Mouse (Mus musculus) lung, postnatal 25 days (tissue): ENCODE measurements around the gene Fam53b.
A peak's percentile ranks its signal among the peaks of the same experiment; 100 is the strongest.

Source experiments
- DNase-seq: peaks from one replicate; pipeline ENCODE4 v3.0.0; 2022; ENCODE audit warnings: low spot score

Gene Fam53b

GRCm38 (mm10) chr7:132765629-132766186 is 48.0 kb downstream of the Fam53b start:
- DNase-seq: no peak

- no peak for DNase-seq
Measured at GRCm38 (mm10) chr7:132764896-132765491, 48.7 kb downstream of the Fam53b start.

GRCm38 (mm10) chr7:132764314-132764713 is 49.4 kb downstream of the Fam53b start:
- DNase-seq: no peak

GRCm38 (mm10) chr7:132763911-132764310 is 49.8 kb downstream of the Fam53b start:
- no peak for DNase-seq

DNA sequence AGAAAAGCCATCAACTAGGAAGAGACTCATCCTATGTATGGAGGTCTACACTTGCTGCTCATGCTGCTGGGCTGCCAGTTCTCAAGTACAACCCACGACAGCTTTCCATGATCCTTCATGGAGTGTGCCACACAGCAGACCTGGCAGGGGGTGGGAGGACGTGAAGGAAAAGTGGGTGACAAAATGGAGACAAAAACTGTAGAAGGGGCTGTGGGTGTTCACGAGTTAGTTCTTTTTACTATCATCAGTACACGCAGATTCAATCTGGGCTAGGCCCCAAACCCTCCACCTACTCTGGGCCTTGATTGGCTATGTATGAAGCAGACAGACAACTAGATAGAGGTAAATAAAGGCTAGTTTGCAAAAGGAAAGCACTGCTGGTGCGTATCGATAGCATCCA is 50.3 kb downstream of the Fam53b start:
- no peak for DNase-seq

DNA sequence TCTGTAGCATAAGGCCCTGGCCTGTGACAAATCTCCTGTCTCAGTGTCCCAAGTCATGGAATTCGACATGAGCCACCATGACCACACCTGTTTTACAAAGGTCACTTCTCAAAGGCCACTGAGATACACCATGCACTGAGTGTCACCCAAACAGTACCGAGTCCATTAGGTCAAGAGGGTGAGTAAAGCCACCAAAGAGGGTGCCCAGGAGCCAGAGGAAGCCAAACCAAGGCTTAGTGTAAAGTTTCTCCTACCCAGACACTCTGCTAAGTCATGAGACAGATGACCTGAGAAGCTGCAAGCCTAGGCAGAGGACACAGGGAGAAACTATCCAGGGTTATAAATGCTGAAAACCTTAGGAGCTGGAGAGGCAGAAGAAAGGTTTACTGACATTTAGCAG is 52.3 kb downstream of the Fam53b start:
- no peak for DNase-seq

GRCm38 (mm10) chr7:132760589-132761180 is 53.0 kb downstream of the Fam53b start:
- DNase-seq: no peak

GRCm38 (mm10) chr7:132759926-132760325 is 53.8 kb downstream of the Fam53b start:
- DNase-seq: no peak

DNA sequence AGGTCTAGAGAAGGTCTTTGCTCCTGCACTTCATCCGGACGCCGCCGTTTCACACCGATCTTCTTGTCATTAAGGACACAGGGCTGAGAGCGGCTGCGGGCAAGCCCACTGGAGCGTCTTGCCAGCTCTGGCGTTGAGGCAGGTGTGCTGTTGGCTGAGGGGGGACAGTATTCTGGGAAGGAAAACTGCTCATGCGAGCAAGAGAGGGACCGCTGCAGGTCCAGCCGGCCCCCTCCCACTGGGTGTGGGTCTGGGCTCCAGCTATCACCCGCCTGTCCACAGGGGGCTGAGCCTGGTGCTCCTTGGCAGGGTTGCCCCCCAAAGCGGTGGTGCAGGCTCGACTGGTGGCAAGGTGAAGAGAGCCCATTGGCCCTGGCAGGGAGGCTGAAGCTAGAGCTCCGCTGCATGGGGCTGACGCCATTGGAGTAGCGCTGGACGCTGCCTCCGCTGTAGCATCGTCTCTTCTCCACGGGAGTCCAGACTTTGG is 54.2 kb downstream of the Fam53b start:
- no peak for DNase-seq

DNA sequence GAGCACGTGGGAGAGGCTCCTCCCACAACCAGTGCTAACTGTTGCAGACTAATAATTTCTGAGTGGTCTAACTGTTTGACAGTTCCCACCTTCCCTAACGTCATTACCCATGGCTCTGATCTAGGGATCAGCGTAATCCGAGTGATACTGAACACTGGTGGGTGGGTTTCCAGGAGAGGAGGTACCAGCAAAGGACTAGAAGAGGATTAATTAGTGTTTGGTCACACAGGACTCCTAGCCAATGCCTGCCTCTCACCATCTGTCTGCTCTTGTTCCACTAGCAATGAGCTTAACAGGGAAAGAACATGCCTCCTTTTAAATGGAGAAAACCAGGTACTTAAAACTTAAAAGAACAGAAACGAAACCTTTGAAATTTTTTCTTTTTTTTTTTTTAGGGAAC is 54.8 kb downstream of the Fam53b start:
- DNase-seq: no peak

DNA sequence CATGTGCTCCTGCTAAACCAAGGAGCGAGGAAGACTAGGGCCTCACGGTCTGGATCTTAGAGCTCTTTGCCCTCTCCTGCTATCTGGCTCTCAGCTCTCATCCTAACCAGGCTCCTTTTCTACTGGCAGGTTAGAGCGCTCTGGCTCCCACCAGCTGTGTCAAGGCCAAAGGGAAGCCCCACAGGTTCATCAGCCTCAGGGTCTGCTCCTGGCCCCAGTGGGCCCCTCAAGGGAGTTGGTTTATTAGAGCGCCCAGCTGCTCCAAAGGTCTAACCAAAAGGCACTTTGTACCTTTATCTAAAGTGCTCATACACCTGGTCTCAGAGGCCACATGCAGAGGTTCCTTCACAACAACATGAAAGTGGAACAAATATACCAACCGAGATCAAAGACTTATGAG is 57.4 kb downstream of the Fam53b start:
- no peak for DNase-seq

GRCm38 (mm10) chr7:132754389-132754750 is 59.3 kb downstream of the Fam53b start:
- DNase-seq: no peak

DNA sequence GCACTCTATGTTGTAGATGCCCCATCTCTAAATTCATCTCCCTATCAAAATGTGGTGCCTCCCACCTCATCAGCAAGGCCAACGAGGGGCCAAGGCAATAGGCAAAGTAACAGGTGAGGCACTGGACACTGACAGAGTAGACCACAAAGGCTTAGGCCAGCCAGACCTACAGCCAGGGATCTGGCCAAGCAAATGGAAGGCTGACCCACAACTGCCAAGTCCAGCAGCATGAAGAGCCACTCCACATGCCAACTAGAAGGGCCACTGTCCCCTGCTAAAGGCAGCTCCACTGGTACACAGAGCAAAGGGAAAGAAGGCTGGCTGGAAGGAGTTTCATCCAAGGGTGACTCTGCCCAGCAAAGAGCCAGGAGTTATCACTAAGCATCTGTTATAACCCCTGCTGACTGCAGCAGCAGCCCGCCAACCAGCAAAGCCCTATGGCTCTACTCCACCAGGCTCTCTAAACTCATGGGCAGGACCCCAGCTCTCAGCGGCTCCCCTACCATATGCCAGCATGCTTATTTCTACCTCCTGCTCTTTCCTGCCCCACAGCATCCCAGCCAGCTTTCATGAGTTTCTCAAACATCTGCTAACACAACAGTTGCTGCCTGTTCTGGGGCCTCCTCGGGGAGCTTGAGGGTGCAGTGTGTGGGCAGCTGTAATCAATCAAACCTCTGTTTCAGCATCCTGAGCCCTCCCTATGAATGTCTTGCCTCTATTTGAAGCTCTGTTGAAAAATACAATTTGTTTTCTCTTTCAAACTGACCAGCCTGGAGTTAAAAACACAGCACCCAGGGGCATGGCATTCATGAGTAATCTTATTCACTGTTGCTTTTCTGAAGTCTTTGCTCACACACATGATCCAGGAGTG is 59.9 kb downstream of the Fam53b start:
- no peak for DNase-seq

- no peak for DNase-seq
Measured at GRCm38 (mm10) chr7:132751716-132752115, 62.0 kb downstream of the Fam53b start.

- no peak for DNase-seq
Measured at GRCm38 (mm10) chr7:132749504-132749903, 64.2 kb downstream of the Fam53b start.

DNA sequence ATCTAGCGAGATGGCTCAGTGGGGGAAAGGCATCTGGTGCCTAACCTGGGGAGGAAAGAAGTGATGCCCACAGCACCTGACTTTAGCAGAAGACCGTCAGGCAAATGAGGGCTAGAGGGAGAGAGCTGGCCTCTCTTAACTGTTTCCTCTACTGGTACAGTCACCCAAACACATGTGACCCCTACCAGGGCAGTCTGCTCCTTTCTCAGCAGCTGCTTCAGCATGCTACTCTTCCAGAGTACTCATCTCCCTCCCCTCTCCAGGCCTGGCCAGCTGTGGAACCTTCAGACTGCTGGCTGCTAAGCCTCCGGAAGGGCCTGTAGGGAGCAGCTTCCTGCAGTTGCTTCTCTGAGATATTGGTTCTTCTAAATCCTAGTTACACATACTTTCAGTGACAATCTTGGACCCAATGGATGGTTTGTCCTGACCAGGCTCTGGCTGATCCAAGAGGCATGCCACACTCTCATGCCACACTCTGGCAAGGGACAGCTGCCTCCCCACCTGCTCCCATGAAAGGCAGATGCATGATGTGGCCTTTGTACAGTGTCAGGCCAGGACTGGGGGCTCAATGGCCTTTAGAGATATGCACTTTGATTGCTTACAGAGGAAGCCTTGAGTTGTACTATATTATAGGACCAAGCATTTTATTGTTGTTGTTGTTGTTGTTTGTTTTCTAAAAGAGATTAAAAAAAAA is 65.5 kb downstream of the Fam53b start:
- DNase-seq: no peak

DNA sequence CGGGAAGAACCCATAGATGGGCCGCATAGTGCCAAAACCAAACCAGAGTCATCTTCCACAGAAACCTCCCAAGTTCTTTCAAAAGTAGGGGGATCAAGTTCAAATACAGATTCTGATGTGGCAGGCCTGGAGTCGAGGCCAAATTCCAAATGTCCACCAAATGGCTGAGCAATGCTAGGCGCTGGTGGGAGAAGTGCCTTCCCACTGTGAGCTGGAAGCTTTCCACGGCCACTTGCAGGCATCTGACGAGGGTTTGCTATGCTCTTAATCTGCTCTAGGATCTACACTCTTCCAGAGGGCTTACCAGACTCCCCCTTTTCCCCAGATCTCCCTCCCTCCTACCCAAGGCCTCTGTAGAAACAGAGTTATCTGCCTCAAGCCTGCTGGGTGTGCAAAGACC is 66.6 kb downstream of the Fam53b start:
- no peak for DNase-seq

- DNase-seq: no peak
Measured at GRCm38 (mm10) chr7:132742912-132743311, 70.8 kb downstream of the Fam53b start.

GRCm38 (mm10) chr7:132739829-132740228 is 73.9 kb downstream of the Fam53b start:
- DNase-seq: no peak

- no peak for DNase-seq
Measured at GRCm38 (mm10) chr7:132738844-132739243, 74.8 kb downstream of the Fam53b start.

DNA sequence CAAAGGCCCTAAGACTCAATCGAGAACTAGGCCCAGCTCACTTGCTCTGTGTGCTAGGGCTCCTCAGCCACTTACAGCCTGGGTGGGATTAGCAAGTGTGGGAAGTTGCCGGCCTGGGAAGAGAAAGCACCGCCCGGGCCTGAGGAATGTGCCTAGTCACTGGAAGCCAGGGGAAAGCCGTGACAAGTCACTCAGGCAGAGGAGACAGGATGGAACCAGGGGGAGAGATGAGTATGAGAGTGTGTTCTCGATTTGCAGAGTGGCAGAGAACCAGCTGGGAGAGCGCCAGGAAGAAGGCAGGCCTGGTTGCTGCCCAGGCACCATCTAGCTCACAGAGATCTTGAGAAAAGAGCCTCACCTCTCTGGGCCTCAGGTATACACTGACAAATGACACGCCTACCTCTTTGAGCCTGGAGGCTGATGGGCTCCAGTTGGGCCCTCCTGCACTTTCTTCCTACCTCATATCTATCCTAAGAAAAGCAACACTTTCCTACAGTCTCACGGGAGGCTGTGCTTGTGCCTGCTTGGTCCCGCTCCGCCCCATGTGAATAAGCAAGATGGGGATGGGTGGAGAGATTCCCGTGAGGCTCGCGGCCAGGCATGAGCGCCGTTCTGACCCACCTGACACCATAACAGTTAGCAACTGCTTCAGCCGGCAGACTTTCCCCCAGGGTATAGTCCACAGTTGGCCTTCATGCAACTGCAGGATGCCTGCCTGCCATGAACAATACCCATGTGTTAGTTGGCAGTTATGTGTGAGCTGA is 77.4 kb downstream of the Fam53b start:
- DNase-seq: peak; percentile 79
